ENCODE assay signal across 13 mouse cellular contexts in genomic region chr11:90230671-90231070, GRCm38 (mm10). TPM values are rescaled to one million over a fixed set of nuclear protein-coding genes. Genes with fewer than 3 reads are reported as not detected.
DNase-seq lines count a peak whose midpoint lies in the region; ATAC-seq lines count a peak whose summit lies in the region.
"Had no signal": no experiment of that assay in that cellular context is flagged by ENCODE, and none has a peak within 500 bp of the region (broad histone marks: within the 10 kb centered on the region; RNA-seq: fewer than 3 reads in every experiment).

No protein-coding gene starts in this region.

- H3K4me3 ChIP-seq in heart, embryonic 10.5 days = no peak overlapping the region
- no peak overlapping the region for H3K4me3 ChIP-seq in lung, embryonic 15.5 days
- H3K4me3 ChIP-seq: embryonic facial prominence, embryonic 12.5 days; liver, embryonic 13.5 days had no signal

- 0 out of 2 replicates have a peak, but pooled peaks have one; percentile 27 for ATAC-seq in lung, embryonic 15.5 days (ENCODE audit: borderline replicate concordance, extremely low read depth, low FRiP score, low TSS enrichment)
- ATAC-seq in megakaryocyte progenitor cell, adult 5-6 weeks (replicated peaks; ENCODE audit: poor library complexity) = no peak
- ATAC-seq: forebrain, embryonic 16.5 days had no signal

- no peaks in the 10 kb centered on the region for H3K36me3 ChIP-seq in heart, embryonic 10.5 days
- H3K36me3 ChIP-seq in lung, embryonic 15.5 days = no peaks in the 10 kb centered on the region
- H3K36me3 ChIP-seq: embryonic facial prominence, embryonic 12.5 days; liver, embryonic 13.5 days had no signal

- DNase-seq in heart, embryonic 10.5 days (ENCODE audit: low spot score) = no peak
- DNase-seq in heart, adult 9 months (ENCODE audit: low spot score in 2 of 2) = no peak
- no peak for DNase-seq in lung, adult 18-20 months
- DNase-seq in kidney, postnatal 36 days = peak; percentile 43 to 51
- DNase-seq in testis, postnatal 14 days (ENCODE audit: low spot score) = no peak
- DNase-seq: cerebellum, postnatal 14 days; liver, embryonic 13.5 days; thymus, postnatal 36 days had no signal

- 57% methylated on average over 2 of the region's 2 CpGs for WGBS in heart, embryonic 10.5 days
- WGBS in lung, embryonic 15.5 days = 34% methylated on average over 2 of the region's 2 CpGs

- peaks cover 22% of the 10 kb centered on the region for H3K4me1 ChIP-seq in heart, embryonic 10.5 days
- peaks cover 24% of the 10 kb centered on the region for H3K4me1 ChIP-seq in lung, embryonic 15.5 days
- H3K4me1 ChIP-seq: embryonic facial prominence, embryonic 12.5 days had no signal

- H3K9ac ChIP-seq in lung, embryonic 15.5 days = no peak overlapping the region
- H3K9ac ChIP-seq: embryonic facial prominence, embryonic 12.5 days; liver, embryonic 13.5 days had no signal

- no peaks in the 10 kb centered on the region for H3K9me3 ChIP-seq in heart, embryonic 10.5 days
- H3K9me3 ChIP-seq in lung, embryonic 15.5 days = no peaks in the 10 kb centered on the region
- H3K9me3 ChIP-seq: embryonic facial prominence, embryonic 12.5 days; liver, embryonic 13.5 days had no signal

- peak overlapping the region; percentile 47 for H3K27ac ChIP-seq in heart, embryonic 10.5 days
- H3K27ac ChIP-seq in lung, embryonic 15.5 days = peak overlapping the region; percentile 56
- H3K27ac ChIP-seq: embryonic facial prominence, embryonic 12.5 days; liver, embryonic 13.5 days had no signal

- H3K27me3 ChIP-seq in heart, embryonic 10.5 days (ENCODE audit: insufficient read depth, poor library complexity, severe bottlenecking) = no peaks in the 10 kb centered on the region
- H3K27me3 ChIP-seq in lung, embryonic 15.5 days = no peaks in the 10 kb centered on the region
- H3K27me3 ChIP-seq: embryonic facial prominence, embryonic 12.5 days; liver, embryonic 13.5 days had no signal

- H3K4me2 ChIP-seq in lung, embryonic 15.5 days = no peak overlapping the region
- H3K4me2 ChIP-seq: embryonic facial prominence, embryonic 12.5 days; liver, embryonic 13.5 days; midbrain, embryonic 11.5 days had no signal

RNA-seq across cellular contexts. Expression of gene Mmd, which starts 18.6 kb away (rescaled TPM):
- 75.3 and 121 TPM in 2 replicates for polyA plus RNA-seq in heart, embryonic 10.5 days (2016; fragmentation: Nextera tagmentation; extraction: Ambion mirVana)
- polyA plus RNA-seq in lung, embryonic 15.5 days (2015; fragmentation: Nextera tagmentation; extraction: Ambion mirVana) = 45.5 and 45.7 TPM in 2 replicates
- 19.0 and 20.5 TPM in 2 replicates for total RNA-seq in megakaryocyte progenitor cell, adult 5-6 weeks (2015)
- total RNA-seq in megakaryocyte progenitor cell, adult 5-6 weeks (2017) = 16.0 and 17.7 TPM in 2 replicates

RNA-seq across cellular contexts. Expression of gene Gm45716, which starts 43.2 kb away (rescaled TPM):
- 47.3 and 61.5 TPM in 2 replicates for polyA plus RNA-seq in heart, embryonic 10.5 days (2016; fragmentation: Nextera tagmentation; extraction: Ambion mirVana)
- 8.6 and 8.7 TPM in 2 replicates for polyA plus RNA-seq in lung, embryonic 15.5 days (2015; fragmentation: Nextera tagmentation; extraction: Ambion mirVana)
- total RNA-seq in megakaryocyte progenitor cell, adult 5-6 weeks (2015) = 4.5 and 5.7 TPM in 2 replicates
- 7.0 and 12.2 TPM in 2 replicates for total RNA-seq in megakaryocyte progenitor cell, adult 5-6 weeks (2017)

Comparison
In these comparisons a context has a peak if more than half of its experiments do, and no peak if none do; other contexts are left out.
1. DNase-seq: peak in kidney, postnatal 36 days (2 of 2); none in heart, embryonic 10.5 days (single experiment), heart, adult 9 months (0 of 2), lung, adult 18-20 months (0 of 2) and testis, postnatal 14 days (single experiment).